Mouse (Mus musculus) lung, postnatal 0 days (tissue): ENCODE data around the gene Armc10.

ENCODE experiments used
- CTCF ChIP-seq: IDR thresholded peaks from 2 replicates; pipeline ENCODE4 v1.5.1; 2016; ENCODE audit warnings: antibody characterized with exemption, mild to moderate bottlenecking
- EP300 ChIP-seq: IDR thresholded peaks from 2 replicates; pipeline ENCODE4 v1.6.1; 2016; ENCODE audit warnings: antibody characterized with exemption, mild to moderate bottlenecking, control low read depth

DNA sequence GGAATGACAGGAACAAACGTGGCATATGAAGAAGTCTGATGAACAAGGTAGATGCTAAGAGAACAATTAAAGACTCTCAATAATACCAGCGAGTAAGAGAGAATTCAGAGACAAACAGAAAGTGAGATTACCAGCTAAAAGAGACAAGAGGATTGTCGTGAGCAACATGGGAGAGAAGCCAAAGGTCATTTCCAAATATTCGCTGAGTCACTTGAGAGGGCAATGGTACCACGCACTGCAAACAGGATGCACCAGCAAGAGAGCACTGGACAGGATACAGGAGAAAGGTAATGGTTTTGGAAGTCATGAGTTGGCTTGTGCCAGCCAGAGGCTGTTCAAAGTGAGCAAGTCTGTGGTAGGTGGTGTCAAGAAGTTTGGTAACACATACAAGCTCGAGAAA is 39.7 kb upstream of the Armc10 start:
- TF ChIP-seq CTCF (no peak), EP300 (no peak)
